Mouse (Mus musculus) embryonic facial prominence, embryonic 10.5 days (tissue): ENCODE measurements around the gene Dok1. TPM values are rescaled to one million over a fixed set of nuclear protein-coding genes. Genes with fewer than 3 reads are reported as not detected.

ENCODE experiments used
- DNase-seq: peaks from one replicate; pipeline ENCODE4 v3.0.0-alpha.2; 2017; ENCODE audit warnings: low spot score
- H3K27ac ChIP-seq: fragments of 300-500 bp; sonication (generic); replicated peaks from 2 replicates; pipeline ENCODE4 v1.5.1; 2016; ENCODE audit warnings: mild to moderate bottlenecking
- H3K27me3 ChIP-seq: fragments of 300-500 bp; sonication (generic); replicated peaks from 2 replicates; pipeline ENCODE4 v1.6.1; 2016; ENCODE audit warnings: low read depth, mild to moderate bottlenecking; ENCODE audit not compliant: poor library complexity, severe bottlenecking
- H3K36me3 ChIP-seq: fragments of 300-500 bp; sonication (generic); replicated peaks from 2 replicates; pipeline ENCODE4 v1.6.1; 2016; ENCODE audit warnings: mild to moderate bottlenecking, moderate library complexity
- H3K4me1 ChIP-seq: fragments of 300-500 bp; sonication (generic); 2 replicates; pipeline ENCODE4 v1.6.1; 2016
- H3K4me3 ChIP-seq: fragments of 300-500 bp; sonication (generic); 2 replicates; pipeline ENCODE4 v1.5.1; 2016; ENCODE audit warnings: mild to moderate bottlenecking, moderate library complexity
- H3K9me3 ChIP-seq: fragments of 300-500 bp; sonication (generic); 2 replicates; pipeline ENCODE4 v1.6.1; 2016; ENCODE audit warnings: mild to moderate bottlenecking
- WGBS: fragments of 180-500 bp; shearing (Covaris S2); methylation state at CpG from one replicate; pipeline ENCODE4 v1.1.7; 2016; 5-methylcytosine and 5-hydroxymethylcytosine counted together
- polyA plus RNA-seq: library from polyadenylated mRNA; unstranded; fragments of >200 nt; fragmentation: Nextera tagmentation; extraction: Ambion mirVana; gene quantifications from 2 replicates; pipeline ENCODE4 v1.2.1, GENCODE M21; 2016

Gene Dok1
- polyA plus RNA-seq, 1 experiment from 2014 or later, result 12.2 TPM

DNA sequence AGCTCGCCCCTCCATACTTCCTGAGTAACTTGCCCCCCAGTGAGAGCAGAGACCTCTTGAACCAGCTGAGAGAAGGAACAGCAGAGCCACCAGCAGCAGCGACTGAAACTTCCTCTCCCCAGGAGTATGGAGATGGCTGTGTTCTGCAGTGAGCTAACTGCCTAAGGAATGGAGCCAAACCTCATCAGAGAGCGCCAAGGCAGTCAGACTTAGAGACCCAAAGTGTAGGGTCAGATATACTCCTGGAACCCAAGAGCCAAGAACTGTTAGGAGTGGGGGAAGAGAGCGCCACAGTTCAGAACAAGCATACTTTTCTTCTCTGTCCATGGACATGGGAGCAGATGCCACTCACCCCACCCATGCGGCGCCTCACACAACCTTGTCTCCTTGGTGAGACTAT is 33.2 kb upstream of the Dok1 start:
- H3K4me1 ChIP-seq, result peaks cover 42% of the 10 kb centered on the region
- no peak overlapping the region for H3K27ac ChIP-seq
- no peak overlapping the region for H3K4me3 ChIP-seq
- H3K27me3 ChIP-seq, result peaks cover 100% of the 10 kb centered on the region
- WGBS, result 28% methylated on average over 6 of the region's 6 CpGs
- DNase-seq, result no peak
- no peaks in the 10 kb centered on the region for H3K9me3 ChIP-seq
- no peaks in the 10 kb centered on the region for H3K36me3 ChIP-seq

DNA sequence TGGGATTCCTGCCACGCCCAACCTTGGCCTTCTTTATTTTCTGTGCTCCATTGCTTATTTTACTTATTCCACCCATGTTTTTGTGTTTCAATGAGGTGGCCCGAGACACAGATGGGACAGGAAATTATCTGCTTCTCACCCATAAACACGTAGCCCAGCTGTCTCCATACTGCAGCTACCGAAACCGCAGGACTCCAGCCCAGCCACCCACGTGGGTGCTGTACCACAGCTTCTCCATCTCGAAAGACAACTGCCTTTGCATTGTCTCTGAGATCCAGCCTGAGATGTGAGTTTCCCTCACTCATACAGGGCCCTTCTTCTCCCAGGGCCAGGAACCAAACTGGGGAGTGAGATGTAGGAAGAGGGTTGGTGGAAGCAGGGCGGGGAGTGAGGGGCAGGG is 32.7 kb upstream of the Dok1 start:
- no peaks in the 10 kb centered on the region for H3K9me3 ChIP-seq
- H3K27me3 ChIP-seq, result peaks cover 100% of the 10 kb centered on the region
- WGBS, result 37% methylated on average over 8 of the region's 8 CpGs
- H3K4me3 ChIP-seq, result no peak overlapping the region
- DNase-seq, result no peak
- peaks cover 38% of the 10 kb centered on the region for H3K4me1 ChIP-seq
- no peaks in the 10 kb centered on the region for H3K36me3 ChIP-seq
- no peak overlapping the region for H3K27ac ChIP-seq

DNA sequence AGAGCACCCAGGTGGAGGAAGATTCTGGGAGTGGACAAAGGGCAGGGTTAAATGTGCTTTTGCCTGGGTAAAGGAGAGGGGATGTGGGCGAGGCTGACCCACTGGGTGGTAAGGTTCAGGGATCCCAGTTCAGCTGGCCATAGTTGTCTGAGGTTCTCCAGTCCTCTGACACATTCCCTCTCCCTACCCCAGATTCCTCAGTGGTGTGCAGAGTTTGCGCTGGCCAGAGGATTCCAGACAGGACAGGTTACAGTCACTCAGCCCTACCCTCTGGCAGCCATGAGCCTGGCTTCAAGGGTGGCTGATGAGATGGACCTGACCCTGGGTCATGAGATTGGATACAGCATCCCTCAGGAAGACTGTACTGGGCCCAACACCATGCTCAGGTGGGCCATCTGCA is 25.5 kb upstream of the Dok1 start:
- Histone ChIP-seq H3K4me3 (no peak overlapping the region), H3K27me3 (peaks cover 48% of the 10 kb centered on the region), H3K36me3 (peaks cover 28% of the 10 kb centered on the region), H3K9me3 (no peaks in the 10 kb centered on the region), H3K4me1 (peaks cover 25% of the 10 kb centered on the region), H3K27ac (no peak overlapping the region)
- DNase-seq, result no peak
- WGBS, result 84% methylated on average over 2 of the region's 2 CpGs

DNA sequence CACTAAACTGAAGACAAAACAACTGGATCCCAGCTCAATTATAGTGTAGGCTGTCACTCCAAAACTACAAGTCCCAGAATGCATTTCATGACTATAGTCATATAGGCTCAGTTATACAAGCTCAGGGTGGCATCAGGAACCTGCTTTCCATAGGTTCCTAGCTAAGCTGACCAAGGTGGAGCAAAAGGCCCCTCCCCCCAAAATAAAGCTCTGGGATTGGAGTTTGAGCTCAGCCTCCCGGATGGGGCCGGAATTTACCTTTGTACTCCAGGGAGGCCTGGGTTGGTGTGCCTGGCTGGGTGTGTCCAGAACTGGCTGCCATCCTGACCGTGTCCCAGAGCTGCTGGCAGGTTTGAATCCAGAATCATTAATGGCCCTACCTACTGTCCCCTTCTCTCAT is 24.5 kb upstream of the Dok1 start, which contains the start of gene Dqx1:
Gene Dqx1, plus strand, starts transcription at position 55 of the 400 bp plus-strand sequence.
- DNase-seq, result no peak
- WGBS, result 50% methylated on average over 3 of the region's 3 CpGs
- Histone ChIP-seq H3K36me3 (peaks cover 28% of the 10 kb centered on the region), H3K27me3 (peaks cover 38% of the 10 kb centered on the region), H3K4me3 (no peak within 1 kb of the TSS), H3K27ac (no peak within 1 kb of the TSS), H3K9me3 (no peaks in the 10 kb centered on the region), H3K4me1 (peaks cover 35% of the 10 kb centered on the region)

DNA sequence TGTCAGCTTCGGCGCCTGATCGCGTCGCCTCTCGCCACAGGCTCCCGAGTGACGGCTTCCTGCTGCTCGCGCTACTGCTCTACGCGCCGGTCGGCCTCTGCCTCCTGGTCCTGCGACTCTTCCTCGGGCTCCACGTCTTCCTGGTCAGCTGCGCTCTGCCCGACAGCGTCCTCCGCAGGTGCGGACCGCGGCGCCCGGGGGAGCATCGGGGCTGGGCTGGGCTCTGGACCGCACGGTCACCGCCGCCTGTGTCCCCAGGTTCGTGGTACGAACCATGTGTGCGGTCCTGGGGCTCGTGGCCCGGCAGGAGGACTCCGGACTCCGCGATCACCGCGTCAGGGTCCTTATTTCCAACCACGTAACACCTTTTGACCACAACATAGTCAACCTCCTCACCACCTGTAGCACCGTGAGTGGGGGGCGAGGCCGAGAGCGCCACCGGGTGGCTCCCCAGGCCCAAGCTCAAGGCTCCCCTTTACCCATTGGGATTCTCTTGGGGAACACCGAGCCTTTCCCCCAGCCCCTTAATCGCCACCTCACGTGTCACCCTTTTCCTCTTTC is 21.7 kb upstream of the Dok1 start, which contains the start of gene Htra2:
Gene Htra2, minus strand, starts transcription at position 403 of the 561 bp plus-strand sequence.
- Histone ChIP-seq H3K27me3 (peaks cover 10% of the 10 kb centered on the region), H3K27ac (peak within 1 kb of the TSS; percentile 93), H3K4me1 (peaks cover 33% of the 10 kb centered on the region), H3K9me3 (no peaks in the 10 kb centered on the region), H3K4me3 (peak within 1 kb of the TSS; percentile 86), H3K36me3 (peaks cover 50% of the 10 kb centered on the region)
- peak; percentile 61 for DNase-seq
- under 1% methylated on average over 50 of the region's 50 CpGs for WGBS

DNA sequence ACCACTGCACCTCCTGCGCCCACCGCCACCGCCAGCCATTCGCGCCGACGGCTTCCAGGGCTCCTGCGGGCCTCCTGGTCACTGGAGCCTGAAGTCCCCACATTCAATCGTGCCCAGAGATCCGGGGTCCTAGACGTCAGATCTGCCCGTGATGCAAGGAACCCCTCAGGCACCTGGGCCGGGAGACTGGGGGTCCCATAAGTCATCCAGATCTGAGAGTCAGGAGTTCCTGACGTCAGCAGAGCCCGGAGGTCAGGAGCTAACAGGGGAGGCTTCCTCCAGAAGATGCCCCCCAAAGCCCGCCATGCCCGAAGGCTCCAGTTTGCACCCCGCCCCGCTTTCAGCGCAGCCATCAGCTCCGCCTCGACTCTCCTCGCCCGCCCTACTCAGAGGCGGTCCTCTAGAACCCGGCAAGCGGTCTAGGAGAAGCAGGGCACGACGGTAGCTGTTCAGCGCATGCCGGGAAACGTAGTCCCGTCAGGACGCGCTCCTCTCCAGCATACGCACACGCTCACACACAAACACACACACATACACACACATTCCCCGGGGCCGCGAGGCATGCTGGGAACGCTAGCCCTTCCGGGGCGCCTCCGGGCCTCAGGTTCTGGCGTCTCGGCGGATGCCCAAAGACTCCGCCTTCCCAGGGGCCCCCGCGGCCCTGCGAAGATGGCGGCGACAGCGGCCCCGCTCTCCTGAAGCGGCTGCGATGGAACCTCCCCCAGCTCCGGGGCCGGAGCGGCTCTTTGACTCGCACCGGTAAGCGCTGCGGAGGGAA is 21.0 kb upstream of the Dok1 start, which contains the start of gene Aup1:
Gene Aup1, plus strand, starts transcription at position 448 of the 778 bp plus-strand sequence.
- H3K27ac ChIP-seq, result peak within 1 kb of the TSS; percentile 93
- peaks cover 5% of the 10 kb centered on the region for H3K27me3 ChIP-seq
- peaks cover 33% of the 10 kb centered on the region for H3K4me1 ChIP-seq
- no peaks in the 10 kb centered on the region for H3K9me3 ChIP-seq
- under 1% methylated on average over 64 of the region's 64 CpGs for WGBS
- DNase-seq, result peak; percentile 96
- H3K36me3 ChIP-seq, result peaks cover 51% of the 10 kb centered on the region
- peak within 1 kb of the TSS; percentile 86 for H3K4me3 ChIP-seq

DNA sequence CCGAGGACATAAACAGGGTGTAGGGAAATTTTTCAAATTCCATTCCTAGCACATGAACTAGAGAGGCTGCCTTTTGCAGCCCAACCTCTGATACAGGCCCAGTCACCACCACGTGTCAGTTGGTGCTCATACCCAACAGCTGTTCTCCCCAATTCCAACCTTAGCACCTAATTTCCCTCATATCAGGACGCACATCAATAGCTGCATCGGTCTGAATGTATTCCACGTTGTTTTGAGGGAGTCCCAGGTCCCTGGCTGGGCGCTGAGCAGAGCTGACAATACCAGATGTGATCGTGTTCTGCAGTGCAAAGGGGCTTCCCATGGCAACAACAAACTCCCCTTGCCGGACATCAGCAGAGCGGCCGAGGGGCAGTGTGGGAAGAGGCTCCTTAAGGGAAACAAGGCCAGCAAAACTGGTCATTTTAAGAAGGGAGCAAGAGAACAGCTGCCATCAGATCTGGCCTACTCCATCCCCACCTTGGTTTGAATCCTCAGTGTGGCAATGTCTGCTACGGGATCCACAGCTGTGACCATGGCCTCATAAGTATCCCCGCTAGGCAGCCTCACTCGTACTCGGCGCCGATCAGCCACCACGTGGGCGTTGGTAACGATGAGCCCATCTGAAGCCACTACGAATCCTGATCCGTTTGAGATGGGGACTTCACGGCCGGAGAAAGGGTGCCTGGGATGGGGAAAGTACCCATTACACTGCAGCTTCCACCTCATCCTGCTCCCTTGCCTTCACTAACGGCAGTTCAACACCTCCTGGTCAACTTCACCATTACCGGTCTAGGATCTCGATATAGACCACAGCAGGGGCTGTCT is 20.1 kb upstream of the Dok1 start:
- WGBS, result 3% methylated on average over 26 of the region's 26 CpGs
- H3K9me3 ChIP-seq, result no peaks in the 10 kb centered on the region
- peak overlapping the region; percentile 86 for H3K4me3 ChIP-seq
- peaks cover 50% of the 10 kb centered on the region for H3K36me3 ChIP-seq
- no peaks in the 10 kb centered on the region for H3K27me3 ChIP-seq
- peaks cover 33% of the 10 kb centered on the region for H3K4me1 ChIP-seq
- DNase-seq, result peak; percentile 62
- peak overlapping the region; percentile 93 for H3K27ac ChIP-seq

DNA sequence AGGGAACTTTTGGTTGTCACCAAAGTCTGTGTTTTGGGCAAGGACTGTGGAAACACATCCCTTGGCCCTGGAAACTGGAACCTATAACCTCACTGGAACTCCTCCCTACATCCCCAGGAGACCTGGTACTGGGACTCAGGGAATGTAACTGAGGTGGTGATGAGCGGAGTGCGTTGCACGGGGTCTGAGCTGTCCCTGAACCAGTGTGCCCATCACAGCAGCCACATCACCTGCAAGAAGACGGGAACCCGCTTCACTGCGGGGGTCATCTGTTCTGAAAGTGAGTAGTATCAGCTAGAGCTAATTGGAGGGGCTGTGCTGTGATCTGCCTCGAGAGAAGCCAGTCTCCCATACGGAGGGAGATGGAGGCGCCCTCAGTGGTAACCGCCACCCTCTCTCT is 16.1 kb upstream of the Dok1 start:
- peaks cover 24% of the 10 kb centered on the region for H3K36me3 ChIP-seq
- H3K27ac ChIP-seq, result no peak overlapping the region
- H3K27me3 ChIP-seq, result no peaks in the 10 kb centered on the region
- peaks cover 21% of the 10 kb centered on the region for H3K4me1 ChIP-seq
- DNase-seq, result no peak
- no peaks in the 10 kb centered on the region for H3K9me3 ChIP-seq
- WGBS, result 76% methylated on average over 10 of the region's 10 CpGs
- H3K4me3 ChIP-seq, result no peak overlapping the region; the same call in 1 of the 2 replicates

DNA sequence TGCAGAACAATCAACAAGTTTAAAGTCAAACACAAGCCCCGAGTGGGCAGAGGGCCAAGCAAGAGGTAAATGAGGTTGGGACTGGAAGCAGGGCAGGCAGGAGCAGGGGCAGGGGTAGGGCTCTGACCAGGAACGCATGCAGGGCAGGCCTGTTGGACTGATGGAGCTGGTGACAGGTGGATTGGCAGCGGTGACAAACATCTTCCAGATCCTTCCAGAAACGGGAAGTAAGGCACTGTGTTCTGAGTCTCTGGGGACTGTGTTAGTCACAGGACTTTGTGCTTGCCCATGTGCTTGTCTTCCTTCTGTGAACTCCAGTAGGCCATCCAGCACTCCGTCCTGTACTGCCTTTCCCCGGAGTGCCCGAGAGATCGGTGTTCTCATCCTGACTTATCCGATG is 11.5 kb upstream of the Dok1 start:
- no peaks in the 10 kb centered on the region for H3K36me3 ChIP-seq
- no peak overlapping the region for H3K4me3 ChIP-seq
- no peak overlapping the region for H3K27ac ChIP-seq
- peaks cover 14% of the 10 kb centered on the region; the same call in 1 of the 2 replicates for H3K4me1 ChIP-seq
- no peak for DNase-seq
- 78% methylated on average over 9 of the region's 9 CpGs for WGBS
- H3K27me3 ChIP-seq, result peaks cover 4% of the 10 kb centered on the region; the same call in 1 of the 2 replicates
- H3K9me3 ChIP-seq, result no peaks in the 10 kb centered on the region

DNA sequence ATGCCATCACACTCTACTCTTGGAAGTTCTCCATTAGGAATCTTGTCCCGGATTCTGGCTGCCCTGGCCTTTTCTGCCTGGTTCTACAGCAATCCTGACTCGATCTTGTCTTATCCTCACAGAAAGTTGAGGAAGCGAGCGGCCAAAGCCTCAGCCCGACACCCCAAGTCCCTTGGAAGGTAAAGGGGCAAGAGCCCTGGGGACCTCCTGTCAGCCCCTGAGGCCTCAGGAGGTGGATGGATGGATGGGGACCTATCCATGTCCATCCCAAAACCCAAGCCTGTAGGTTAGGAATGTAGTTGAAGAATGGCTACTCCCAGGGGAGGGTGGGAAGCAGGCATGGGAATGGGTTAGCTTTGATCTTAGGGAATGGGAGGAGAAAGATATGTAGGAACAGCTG is 10.7 kb upstream of the Dok1 start:
- peaks cover 14% of the 10 kb centered on the region; the same call in 1 of the 2 replicates for H3K4me1 ChIP-seq
- no peaks in the 10 kb centered on the region for H3K9me3 ChIP-seq
- no peak overlapping the region for H3K27ac ChIP-seq
- WGBS, result 85% methylated on average over 5 of the region's 5 CpGs
- H3K27me3 ChIP-seq, result peaks cover 4% of the 10 kb centered on the region; the same call in 1 of the 2 replicates
- no peaks in the 10 kb centered on the region for H3K36me3 ChIP-seq
- H3K4me3 ChIP-seq, result no peak overlapping the region
- DNase-seq, result no peak

DNA sequence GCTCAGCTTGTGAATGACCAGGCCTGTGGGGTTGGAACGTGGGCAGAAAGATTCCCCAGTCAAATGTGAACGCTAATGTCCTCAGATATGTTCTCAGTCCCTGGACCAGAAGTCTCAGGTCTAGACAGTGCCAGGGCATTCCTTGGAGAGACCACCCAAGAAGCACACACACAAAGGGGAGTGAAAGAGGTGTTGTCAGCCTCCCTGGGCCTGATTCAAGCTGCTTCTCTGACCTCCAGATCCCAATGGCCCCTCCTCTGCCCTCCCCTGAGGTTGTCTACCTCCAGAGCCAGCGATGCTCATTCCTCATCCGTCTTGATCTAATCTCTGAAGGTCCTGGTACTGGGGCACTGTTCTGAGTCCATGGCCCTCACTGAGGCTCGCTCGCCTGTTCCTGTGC is 10.3 kb upstream of the Dok1 start:
- H3K27ac ChIP-seq, result no peak overlapping the region

DNA sequence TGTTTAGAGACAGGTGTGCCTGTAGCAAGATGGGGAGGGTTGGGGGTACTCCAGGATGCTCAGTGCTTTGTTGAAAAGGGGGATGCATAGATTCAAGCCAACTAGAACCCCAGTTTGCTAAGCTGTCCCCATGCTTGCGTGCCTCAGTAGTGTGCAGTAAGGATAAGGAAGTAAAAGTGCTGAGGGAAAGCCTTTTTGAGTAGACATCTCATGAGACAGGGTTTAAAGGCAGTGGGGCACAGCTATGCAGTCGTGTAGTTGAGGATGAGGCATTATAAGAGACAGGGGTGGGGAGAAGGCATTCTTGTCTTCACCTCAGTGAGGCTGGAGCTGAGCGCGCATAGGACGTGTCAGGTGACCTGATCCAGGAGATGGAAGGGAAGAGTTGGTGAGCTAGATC is 7.3 kb upstream of the Dok1 start:
- Histone ChIP-seq H3K27ac (no peak overlapping the region), H3K27me3 (peaks cover 33% of the 10 kb centered on the region), H3K4me1 (peaks cover 23% of the 10 kb centered on the region), H3K4me3 (no peak overlapping the region), H3K9me3 (no peaks in the 10 kb centered on the region), H3K36me3 (no peaks in the 10 kb centered on the region)
- 77% methylated on average over 5 of the region's 5 CpGs for WGBS
- no peak for DNase-seq

More for the DNA sequence above, 10.3 kb upstream of the Dok1 start:
- no peak for DNase-seq
- no peaks in the 10 kb centered on the region for H3K9me3 ChIP-seq
- H3K4me3 ChIP-seq, result no peak overlapping the region
- H3K27me3 ChIP-seq, result peaks cover 4% of the 10 kb centered on the region; the same call in 1 of the 2 replicates
- WGBS, result 64% methylated on average over 6 of the region's 6 CpGs
- no peaks in the 10 kb centered on the region for H3K36me3 ChIP-seq
- H3K4me1 ChIP-seq, result peaks cover 18% of the 10 kb centered on the region
